Mouse (Mus musculus) frontal cortex, adult 2 months (tissue): ENCODE results near the gene Mbd4. TPM values are rescaled to one million over a fixed set of nuclear protein-coding genes. Genes with fewer than 3 reads are reported as not detected.
"Not testable (repeated sequence)": the region's sequence is repeated elsewhere in the genome, so short reads cannot be mapped to it uniquely, and the experiment has no call there.

ENCODE experiments used
- DNase-seq, 2 experiments: peaks; one replicate each; pipeline ENCODE4 v3.0.0; 2022; ENCODE audit warnings: low spot score in 1 of 2; ENCODE audit errors: extremely low spot score in 1 of 2
- polyA plus RNA-seq: library from polyadenylated mRNA; depleted of rRNA; stranded (reverse); fragments of >200 nt; gene quantifications from 2 replicates; pipeline ENCODE4 v1.2.3, GENCODE M21; 2012; rRNA removed

Mbd4 gene
- polyA plus RNA-seq: 9.2 and 9.6 TPM in 2 replicates

- peak; percentile 98 to 99 for DNase-seq
Measured at GRCm38 (mm10) chr6:115853091-115853813, at the start of gene Mbd4, which contains the start of gene Ift122. TSS of gene Mbd4 (minus strand) at chr6:115853371. TSS of gene Ift122 (plus strand) at chr6:115853470.

- DNase-seq: peak in 1 of 2 experiments; percentile 64
Measured at GRCm38 (mm10) chr6:115902545-115902944, 49.4 kb upstream of the Mbd4 start.

GRCm38 (mm10) chr6:115901489-115901931, 48.3 kb upstream of the Mbd4 start:
- DNase-seq: no peak

- peak; percentile 76 to 92 for DNase-seq
Measured at GRCm38 (mm10) chr6:115901062-115901461, 47.9 kb upstream of the Mbd4 start.

- DNase-seq: no peak
Measured at GRCm38 (mm10) chr6:115897926-115898520, 44.9 kb upstream of the Mbd4 start.

GRCm38 (mm10) chr6:115897117-115897516, 43.9 kb upstream of the Mbd4 start:
- DNase-seq: no peak

- no peak for DNase-seq
Measured at GRCm38 (mm10) chr6:115896346-115896745, 43.2 kb upstream of the Mbd4 start.

- no peak for DNase-seq
Measured at GRCm38 (mm10) chr6:115892363-115892762, 39.2 kb upstream of the Mbd4 start.

GRCm38 (mm10) chr6:115891497-115892061, 38.4 kb upstream of the Mbd4 start:
- DNase-seq: peak; percentile 75 to 92

GRCm38 (mm10) chr6:115891061-115891460, 37.9 kb upstream of the Mbd4 start:
- DNase-seq: peak; percentile 50 to 68

GRCm38 (mm10) chr6:115890601-115891000, 37.4 kb upstream of the Mbd4 start:
- DNase-seq: no peak

GRCm38 (mm10) chr6:115888296-115888695, 35.1 kb upstream of the Mbd4 start:
- DNase-seq: no peak

GRCm38 (mm10) chr6:115886894-115887293, 33.7 kb upstream of the Mbd4 start:
- DNase-seq: no peak

GRCm38 (mm10) chr6:115884018-115884417, 30.8 kb upstream of the Mbd4 start:
- DNase-seq: no peak

- DNase-seq: no peak
Measured at GRCm38 (mm10) chr6:115880751-115881150, 27.6 kb upstream of the Mbd4 start.

- DNase-seq: no peak
Measured at GRCm38 (mm10) chr6:115879736-115880135, 26.6 kb upstream of the Mbd4 start.

- no peak for DNase-seq
Measured at GRCm38 (mm10) chr6:115878694-115879093, 25.5 kb upstream of the Mbd4 start.

- DNase-seq: no peak
Measured at GRCm38 (mm10) chr6:115877239-115877638, 24.1 kb upstream of the Mbd4 start.

- DNase-seq: not testable (repeated sequence)
Measured at GRCm38 (mm10) chr6:115871318-115871717, 18.1 kb upstream of the Mbd4 start.

GRCm38 (mm10) chr6:115867157-115867556, 14.0 kb upstream of the Mbd4 start:
- not testable (repeated sequence) for DNase-seq

GRCm38 (mm10) chr6:115865246-115865645, 12.1 kb upstream of the Mbd4 start:
- DNase-seq: no peak
